Mouse (Mus musculus) layer of hippocampus, postnatal 36 days (tissue): ENCODE data around the gene Mrps14. TPM values are rescaled to one million over a fixed set of nuclear protein-coding genes. Genes with fewer than 3 reads are reported as not detected.

Source experiments
- DNase-seq, 2 experiments: peaks; one replicate each; pipeline ENCODE4 v3.0.0; 2022
- total RNA-seq, 2 experiments: library from RNA; stranded (reverse); gene quantifications; 2 replicates each; pipeline ENCODE4 v1.2.3; 2021

Gene Mrps14
- 10 to 100 TPM; 62.8 to 76.7 TPM for total RNA-seq

- DNase-seq = peak; percentile 94 to 97
Measured at GRCm38 (mm10) chr1:160194529-160195336, at the start of gene Mrps14. TSS of gene Mrps14 (plus strand) at chr1:160195215.

- no peak for DNase-seq
Measured at GRCm38 (mm10) chr1:160145606-160146005, 49.4 kb upstream of the Mrps14 start.

GRCm38 (mm10) chr1:160147274-160147673, 47.7 kb upstream of the Mrps14 start:
- no peak for DNase-seq

GRCm38 (mm10) chr1:160149291-160149906, 45.6 kb upstream of the Mrps14 start:
- DNase-seq = peak; percentile 38 to 40

GRCm38 (mm10) chr1:160150726-160151125, 44.3 kb upstream of the Mrps14 start:
- no peak for DNase-seq

GRCm38 (mm10) chr1:160153480-160153879, 41.5 kb upstream of the Mrps14 start, which contains the start of gene Tnn:
TSS of gene Tnn (minus strand) at chr1:160153580.
- no peak for DNase-seq

GRCm38 (mm10) chr1:160158190-160158589, 36.8 kb upstream of the Mrps14 start:
- DNase-seq = no peak

- no peak for DNase-seq
Measured at GRCm38 (mm10) chr1:160166600-160166999, 28.4 kb upstream of the Mrps14 start.

- no peak for DNase-seq
Measured at GRCm38 (mm10) chr1:160176903-160177302, 18.1 kb upstream of the Mrps14 start.

GRCm38 (mm10) chr1:160181216-160181615, 13.8 kb upstream of the Mrps14 start:
- no peak for DNase-seq

GRCm38 (mm10) chr1:160184506-160184905, 10.5 kb upstream of the Mrps14 start:
- DNase-seq = peak; percentile 41 to 54

GRCm38 (mm10) chr1:160195337-160195663, 285 bp downstream of the Mrps14 start:
- no peak for DNase-seq

- DNase-seq = no peak
Measured at GRCm38 (mm10) chr1:160205486-160205885, 10.5 kb downstream of the Mrps14 start.

- no peak for DNase-seq
Measured at GRCm38 (mm10) chr1:160209844-160210243, 14.8 kb downstream of the Mrps14 start.

GRCm38 (mm10) chr1:160210566-160210965, 15.6 kb downstream of the Mrps14 start:
- DNase-seq = no peak

- DNase-seq = no peak
Measured at GRCm38 (mm10) chr1:160211597-160212122, 16.6 kb downstream of the Mrps14 start.

- peak in 1 of 2 experiments; percentile 49 for DNase-seq
Measured at GRCm38 (mm10) chr1:160212123-160212691, 17.2 kb downstream of the Mrps14 start.

- peak; percentile 100 for DNase-seq
Measured at GRCm38 (mm10) chr1:160212703-160213669, 18.0 kb downstream of the Mrps14 start, which contains the start of gene Cacybp. TSS of gene Cacybp (minus strand) at chr1:160212875.

- DNase-seq = no peak
Measured at GRCm38 (mm10) chr1:160214171-160214570, 19.2 kb downstream of the Mrps14 start.

- no peak for DNase-seq
Measured at GRCm38 (mm10) chr1:160217898-160218297, 22.9 kb downstream of the Mrps14 start.

GRCm38 (mm10) chr1:160224093-160224492, 29.1 kb downstream of the Mrps14 start:
- DNase-seq = no peak

GRCm38 (mm10) chr1:160227196-160227595, 32.2 kb downstream of the Mrps14 start:
- no peak for DNase-seq
